Mouse (Mus musculus) induced T-regulatory cell, adult 2 months (primary cell): ENCODE data around the gene Panx2.

Source experiments
- DNase-seq: peaks from one replicate; pipeline ENCODE4 v3.0.0-alpha.2; 2012; ENCODE audit warnings: low read depth

The Panx2 gene

DNA sequence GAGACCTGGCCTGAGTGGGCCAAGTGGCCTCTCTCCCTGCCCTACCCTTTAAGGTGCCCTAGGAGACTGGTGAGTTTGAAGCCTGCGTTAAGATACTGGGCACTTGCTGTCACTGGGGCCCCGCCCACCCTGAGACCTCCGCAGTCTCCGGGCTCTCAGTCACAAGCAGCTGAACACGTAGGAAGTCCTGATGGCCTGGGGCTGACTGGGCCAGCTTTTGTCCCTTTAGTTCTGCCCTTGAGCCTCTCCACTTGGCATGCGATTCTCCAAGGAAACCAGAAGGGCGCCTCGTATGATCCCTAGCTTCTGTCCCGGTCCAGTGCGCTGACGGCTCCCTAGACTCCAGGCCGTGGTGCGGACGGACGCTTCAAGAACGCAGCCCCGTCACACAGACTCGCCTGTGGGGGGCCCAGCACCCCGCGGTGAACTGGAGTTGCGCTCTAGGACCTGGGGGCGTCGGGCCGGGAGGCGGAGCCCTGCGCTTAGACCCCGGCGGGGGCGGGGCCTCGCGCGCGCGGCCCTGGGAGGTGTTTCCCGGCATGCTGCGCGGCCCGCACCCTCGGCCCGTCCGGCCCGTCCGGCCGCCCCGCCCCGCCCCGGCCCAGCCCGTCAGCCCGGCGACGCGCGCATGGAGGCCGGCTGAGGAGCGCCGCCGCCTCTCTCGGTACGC lies 16.1 kb downstream of the Panx2 start:
- DNase-seq = peak; percentile 87

DNA sequence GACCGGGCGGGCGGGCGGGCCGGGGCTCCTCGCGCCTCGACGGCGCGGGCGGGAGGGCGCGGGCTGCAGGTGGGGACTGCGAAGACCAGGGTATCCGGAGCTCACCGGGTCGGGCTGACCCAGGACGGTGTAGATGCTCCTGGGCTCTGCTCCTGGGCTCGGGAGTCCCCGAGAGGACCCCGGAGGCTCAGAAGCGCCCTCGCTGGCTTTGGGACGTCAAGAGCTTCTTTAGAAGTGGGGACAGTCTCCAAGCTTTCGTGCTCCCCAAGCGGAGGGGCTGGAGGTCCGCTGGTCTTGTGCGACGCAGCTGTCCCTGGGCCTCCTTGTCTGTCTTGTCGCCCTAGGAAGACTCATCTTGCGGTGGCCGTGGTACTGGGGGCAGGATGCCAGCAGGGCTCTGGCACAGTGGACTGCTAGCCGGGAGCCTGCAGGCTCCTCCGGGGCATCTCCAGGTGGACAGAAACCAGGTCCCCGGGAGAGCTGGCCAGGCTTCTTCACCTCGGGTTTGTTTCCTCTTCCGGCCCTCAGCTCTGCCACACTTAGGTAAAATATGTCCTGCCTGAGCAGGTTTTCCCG lies 16.7 kb downstream of the Panx2 start:
- DNase-seq = peak; percentile 60

DNA sequence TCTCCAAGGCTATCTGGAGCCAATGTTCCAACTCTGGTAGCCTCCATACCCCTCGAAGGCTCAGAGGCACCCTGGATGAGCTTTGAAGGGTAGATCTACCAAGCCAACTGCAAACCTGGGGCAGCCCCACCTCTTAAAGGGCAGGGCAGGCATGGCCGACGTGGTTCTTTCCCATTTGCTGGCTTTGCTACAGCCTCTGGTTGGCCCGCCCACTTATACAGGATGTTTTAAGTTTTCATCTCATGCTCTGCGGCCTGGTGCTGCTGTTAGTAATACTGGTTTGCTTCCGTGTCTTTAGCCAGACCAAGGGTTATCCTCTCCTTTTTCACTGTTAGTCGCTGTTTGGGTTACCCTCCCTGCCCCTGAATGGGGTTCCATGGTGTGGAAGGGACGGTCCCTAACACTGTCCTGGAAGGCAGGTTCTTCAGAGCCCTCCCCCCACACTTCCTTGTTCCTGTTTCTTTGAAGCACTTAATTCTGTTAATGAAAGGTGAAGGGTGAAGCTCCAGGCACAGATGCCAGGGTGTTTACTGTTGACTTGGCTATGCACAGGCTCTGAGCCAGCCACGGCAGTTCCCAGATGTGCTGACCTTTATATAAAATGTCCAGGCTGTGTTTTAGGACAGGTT lies 18.8 kb downstream of the Panx2 start:
- peak; percentile 93 for DNase-seq

DNA sequence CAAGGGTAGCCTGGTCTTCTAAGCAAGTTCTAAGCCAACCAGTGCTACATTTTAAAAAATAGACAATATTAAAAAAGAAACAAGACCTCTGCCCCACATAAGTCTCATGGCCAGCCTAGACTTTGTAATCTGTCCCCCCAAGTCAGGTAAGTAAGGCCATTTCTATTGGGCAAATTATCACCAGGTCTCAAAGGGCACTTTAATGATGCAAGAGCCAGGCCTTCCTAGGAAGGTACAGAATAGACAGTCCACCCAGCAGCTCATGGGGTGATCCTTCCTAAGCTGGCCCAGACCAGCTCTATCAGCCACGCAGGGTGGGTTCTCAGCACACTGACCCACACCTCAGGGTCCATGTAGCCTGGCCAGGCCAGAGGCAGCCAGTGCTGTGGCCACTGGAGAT lies 24.4 kb downstream of the Panx2 start:
- no peak for DNase-seq

DNA sequence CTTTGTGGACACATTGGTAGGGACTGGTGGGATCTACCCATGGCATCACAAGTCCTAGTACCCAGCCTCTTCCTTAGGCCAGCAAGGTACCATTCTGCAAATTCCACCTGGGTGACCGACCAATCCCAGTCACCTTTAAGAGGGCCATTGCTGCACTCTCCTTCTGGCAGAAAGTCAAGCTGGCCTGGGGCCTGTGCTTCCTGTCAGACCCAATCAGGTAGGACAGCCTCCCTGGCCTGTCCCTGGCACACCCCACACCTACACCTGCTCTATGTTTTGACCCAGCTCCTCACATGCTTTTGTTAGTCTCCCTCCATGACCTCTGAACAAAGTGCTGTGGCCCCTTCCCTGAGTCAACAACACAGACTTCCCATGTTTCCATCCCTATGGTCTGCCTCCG lies 25.3 kb downstream of the Panx2 start:
- DNase-seq = no peak

DNA sequence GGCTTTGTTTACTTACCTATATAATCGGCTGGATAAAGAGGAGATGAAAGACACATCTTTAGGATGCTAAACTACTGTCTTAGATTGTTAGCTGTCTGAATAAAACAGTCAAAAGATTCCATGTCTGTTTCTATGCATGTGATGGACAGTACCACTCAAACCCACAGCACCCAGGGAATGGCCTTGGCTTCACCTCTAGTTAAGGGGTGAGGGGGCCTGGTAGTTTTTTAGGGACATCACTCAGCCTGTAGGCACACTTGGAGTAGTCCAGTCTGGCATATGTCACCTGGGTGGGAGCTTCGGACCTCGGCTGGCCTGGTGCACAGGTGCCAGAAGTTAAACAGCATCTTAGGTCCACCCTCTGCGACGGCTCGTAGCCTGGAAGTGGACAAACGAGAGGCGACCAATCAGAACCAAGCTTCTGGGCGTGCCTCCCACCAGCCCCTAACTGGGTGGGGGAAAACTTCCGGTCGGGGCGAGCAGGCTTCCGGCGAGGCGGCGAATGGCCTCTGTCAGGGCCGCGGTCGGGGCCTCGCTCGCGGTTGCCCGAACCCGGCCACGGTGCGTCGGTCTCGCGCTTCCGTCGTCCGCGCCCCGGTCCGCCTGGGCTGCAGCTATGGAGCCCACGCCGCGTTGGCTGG lies 29.2 kb downstream of the Panx2 start, which contains the start of gene Selenoo:
Gene Selenoo, plus strand, starts transcription at position 478 of the 641 bp plus-strand sequence.
- peak; percentile 88 for DNase-seq

DNA sequence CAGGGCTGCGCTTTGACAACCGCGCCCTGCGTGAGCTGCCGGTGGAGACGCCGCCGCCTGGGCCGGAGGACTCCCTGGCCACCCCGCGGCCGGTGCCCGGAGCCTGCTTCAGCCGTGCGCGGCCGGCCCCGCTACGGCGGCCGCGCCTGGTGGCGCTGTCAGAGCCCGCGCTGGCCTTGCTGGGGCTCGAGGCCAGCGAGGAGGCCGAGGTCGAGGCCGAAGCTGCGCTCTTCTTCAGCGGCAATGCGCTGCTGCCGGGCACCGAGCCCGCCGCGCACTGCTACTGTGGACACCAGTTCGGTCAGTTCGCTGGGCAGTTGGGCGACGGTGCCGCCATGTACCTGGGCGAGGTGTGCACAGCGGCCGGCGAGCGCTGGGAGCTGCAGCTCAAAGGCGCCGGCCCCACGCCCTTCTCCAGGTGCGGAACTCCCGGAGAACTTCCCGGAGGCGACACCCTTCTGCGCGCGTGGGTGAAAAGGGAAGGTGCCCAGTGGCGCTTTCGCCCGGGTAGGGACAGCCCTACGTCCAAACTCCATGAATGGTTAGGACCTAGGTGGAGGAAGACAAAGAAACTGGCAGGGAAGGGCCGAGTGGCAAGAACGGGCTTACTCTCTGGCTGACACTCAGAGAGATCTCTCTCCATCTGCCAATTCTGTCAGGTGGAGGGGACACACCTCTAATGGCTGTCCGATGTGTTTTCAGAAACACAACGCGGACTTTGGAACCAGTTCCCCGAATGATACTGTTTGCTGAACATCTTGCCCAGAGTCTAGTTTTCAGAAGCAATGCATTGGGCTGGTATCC lies 29.9 kb downstream of the Panx2 start:
- DNase-seq = peak; percentile 44

DNA sequence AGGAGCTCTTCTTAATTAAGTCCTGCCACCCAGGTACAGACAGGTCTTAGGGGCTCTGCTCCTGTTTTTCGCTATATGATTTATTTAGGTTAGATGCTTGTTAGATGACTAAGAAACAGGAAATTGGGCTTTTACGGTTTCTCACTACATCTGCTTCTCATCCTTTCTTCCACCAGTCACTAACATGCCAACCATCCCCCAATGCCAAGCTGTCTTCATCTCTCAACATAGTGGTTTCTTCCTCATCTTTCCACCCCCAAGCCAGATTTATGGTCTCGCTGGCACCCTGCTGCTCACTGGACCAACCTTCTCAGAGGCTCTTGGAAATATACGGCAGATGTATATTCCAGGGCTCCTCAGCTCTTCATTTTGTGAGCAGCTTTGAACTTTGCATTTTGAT lies 31.1 kb downstream of the Panx2 start:
- DNase-seq = peak; percentile 40

DNA sequence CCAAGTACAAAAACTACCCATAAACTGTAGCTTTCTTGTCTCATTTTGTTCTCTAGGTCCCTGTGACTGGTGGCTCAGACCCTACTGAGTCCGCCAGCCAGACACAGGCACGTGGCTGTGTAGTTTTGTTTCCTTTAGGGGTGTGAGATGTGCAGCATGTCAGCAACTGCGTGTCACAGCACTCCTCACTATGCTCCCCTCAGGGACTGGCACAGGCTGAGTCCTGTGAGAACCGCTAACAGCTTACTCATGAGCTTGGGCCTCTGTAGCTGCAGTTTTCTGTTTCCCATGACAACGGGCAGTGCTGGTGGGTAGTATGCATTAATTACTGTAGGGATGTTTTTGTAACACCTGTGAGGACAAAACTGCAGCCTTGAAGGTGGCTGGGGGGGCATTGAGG lies 32.6 kb downstream of the Panx2 start:
- DNase-seq = no peak

DNA sequence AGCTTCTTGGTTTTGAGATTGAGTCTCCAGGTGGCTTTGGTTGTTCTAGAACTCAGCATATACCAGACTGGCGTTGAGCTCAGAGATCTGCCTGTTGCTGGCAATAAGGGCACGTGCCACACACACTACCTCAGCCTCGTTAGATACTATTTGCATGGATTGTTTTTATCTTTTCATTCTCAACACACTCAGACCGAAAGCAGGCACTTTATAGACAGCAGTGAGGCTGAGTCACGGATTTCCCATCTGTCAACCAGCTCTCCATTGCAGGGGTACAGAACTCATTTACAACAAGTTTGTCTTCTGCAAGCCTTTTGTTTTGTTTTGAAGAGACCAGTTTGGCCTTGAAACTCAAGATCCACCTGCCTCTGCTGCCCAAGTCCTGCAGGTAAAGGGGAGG lies 37.9 kb downstream of the Panx2 start:
- DNase-seq = no peak

DNA sequence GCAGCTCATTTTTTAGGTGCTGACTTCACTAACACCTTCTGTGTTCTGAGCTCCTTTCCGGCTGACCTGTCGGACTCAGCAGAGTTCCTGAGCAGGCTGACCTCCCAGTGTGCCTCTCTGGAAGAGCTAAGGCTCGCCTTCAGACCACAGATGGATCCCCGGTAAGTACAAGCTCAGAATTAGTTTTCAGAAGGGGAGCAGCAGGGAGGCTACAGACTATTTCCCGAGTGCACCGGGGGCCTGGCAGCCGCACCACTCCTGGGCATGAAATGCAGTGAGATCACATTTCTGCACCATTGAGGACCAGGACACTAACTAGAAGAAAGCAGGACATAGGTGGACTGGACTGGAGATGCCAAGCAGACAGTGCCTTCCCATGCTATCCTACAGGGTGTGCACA lies 39.1 kb downstream of the Panx2 start:
- no peak for DNase-seq

DNA sequence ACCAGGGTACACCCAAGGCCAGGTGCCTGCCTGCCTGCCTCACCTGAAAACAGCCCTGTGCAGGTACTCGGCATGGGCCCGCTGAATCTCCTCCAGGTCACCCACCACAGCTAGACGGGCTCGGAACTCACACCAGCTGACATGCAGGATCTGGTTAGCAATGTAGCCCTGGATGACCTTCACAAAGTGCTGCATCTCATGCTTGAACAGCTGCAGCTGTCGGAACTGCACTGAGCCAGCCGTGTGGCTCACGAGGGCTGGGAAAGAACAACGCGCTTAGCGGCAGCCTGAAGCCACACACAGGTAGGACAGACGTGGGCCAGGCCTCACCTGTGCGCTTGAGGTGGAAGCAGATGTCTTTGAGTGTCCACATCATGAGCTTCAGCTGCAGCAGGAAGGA lies 41.3 kb downstream of the Panx2 start:
- no peak for DNase-seq

DNA sequence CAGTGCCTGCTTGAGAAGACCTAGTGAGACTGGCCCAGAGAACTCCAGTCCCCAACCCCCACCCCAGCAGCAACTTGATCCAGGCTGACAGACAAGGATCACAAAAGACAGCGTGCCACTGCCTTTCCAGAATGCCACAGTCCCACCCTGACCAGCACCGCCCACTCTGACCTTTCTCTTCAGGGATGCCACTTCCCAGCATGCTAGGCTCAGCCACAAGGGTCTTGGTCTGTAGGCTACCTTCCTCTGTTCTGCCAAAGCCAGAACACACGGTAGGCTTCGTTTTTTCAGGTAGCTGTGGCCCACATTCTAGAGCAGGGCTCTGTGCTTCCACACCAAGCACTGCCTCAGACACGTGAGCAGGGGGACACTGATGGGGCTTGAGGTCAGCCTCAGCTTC lies 43.1 kb downstream of the Panx2 start:
- no peak for DNase-seq

DNA sequence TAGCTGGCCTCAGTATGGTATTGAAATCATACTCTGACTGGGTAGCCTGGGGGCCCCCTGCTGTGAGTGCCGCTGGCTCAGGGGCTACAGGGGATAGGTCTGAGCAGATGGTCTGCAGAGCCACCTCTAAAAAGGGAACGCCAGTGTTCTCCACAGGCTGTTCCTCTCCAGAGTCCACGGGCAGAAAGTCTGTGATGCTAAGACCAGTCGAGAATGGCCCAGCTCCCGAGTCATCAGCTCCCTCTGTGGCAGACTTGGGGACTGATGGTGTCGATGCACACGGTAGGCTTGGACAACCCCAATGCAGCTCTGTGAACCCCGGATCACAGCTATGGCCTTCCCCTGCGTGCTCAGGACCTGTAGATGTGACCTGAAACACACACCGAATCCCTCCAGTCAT lies 44.4 kb downstream of the Panx2 start:
- no peak for DNase-seq

DNA sequence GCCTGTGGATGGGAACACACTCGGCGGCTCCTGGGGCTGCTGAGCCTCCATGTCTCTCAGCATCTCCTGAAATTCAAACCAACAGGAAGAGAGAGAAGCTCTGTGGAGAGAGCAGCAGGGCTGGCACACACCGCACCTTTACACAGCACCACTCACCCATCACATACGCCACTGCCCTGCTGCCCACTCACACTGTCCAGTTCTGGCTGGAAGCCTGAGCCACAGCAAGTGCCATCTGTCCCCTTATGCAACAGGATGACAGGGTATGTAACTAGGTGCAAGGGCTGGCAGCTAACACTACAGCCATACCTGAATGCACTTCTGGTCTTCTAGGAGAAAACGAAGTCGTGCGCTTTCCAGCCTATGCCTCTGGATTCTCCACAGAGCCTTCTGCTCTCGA lies 44.9 kb downstream of the Panx2 start:
- DNase-seq = no peak

DNA sequence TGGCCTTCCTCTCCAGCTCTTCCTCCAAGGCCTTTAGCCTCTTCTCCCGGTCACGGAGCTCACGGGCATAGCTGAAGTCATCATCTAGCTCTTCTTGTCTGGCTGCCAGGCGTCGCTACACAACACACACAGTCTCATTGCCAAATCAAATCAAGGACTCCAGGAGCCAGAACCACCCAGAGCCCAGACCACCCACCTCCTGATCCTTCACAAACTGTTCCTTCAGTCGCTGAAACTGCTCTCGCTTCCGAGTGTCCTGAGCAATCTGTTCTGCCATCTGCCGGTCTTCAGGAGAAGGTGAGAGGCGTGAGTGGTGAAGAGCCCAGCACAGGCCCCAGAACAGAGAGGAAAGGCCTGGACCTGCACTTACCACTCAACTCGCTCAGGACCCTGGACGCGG lies 46.5 kb downstream of the Panx2 start:
- no peak for DNase-seq

DNA sequence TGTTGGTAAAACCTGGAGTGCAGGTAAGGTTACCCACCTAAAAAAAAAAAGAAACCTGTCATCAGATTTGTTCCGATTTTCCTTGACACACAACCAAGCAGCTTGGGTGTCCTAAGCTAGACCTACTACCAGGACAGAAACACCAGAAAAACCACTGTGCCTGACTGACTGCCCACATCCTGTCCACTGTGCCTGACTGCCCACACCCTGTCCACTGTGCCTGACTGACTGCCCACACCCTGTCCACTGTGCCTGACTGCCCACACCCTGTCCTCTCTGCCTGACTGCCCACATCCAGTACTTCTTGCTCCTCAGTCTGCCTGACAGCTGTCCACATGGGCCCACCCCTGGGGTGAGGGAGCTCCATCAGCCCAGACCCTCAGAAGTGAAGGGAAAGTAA lies 47.4 kb downstream of the Panx2 start:
- no peak for DNase-seq

DNA sequence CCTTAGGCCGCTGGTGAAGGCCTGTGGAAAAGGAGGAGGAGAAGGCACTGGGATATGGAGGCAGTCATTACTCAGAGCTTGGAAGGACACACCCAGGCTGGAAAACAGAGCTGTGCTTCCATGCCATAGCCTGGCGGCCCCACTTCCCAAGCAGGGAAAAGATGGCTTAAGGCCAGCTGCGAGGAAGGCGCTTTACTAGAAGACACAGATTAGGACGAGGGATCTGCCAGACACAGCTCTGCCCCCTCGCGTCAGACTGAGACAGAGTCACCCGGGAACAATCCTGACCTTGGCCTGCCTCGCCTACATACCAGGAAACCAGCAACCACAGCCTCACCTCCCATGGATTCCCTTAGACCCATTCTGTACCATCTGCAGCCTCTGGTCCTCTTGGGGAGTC lies 50.6 kb downstream of the Panx2 start:
- DNase-seq = no peak

DNA sequence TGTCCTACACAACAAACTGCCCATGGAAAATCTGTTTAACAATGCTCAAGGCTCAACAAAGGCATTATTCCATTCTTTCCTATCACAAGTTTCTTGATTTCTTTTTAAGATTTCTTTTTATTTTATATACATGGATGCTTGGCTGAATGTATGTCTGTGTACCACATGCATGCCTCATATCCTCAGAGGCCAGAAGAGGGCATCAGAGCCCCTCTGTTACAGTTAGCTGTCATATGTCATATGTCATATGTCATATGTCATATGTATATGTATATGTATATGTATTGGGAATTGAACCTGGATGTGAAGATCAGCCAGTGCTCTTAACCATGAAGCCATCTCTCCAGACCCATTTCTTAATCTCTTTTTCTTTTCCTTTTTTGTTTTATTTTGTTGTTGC lies 58.5 kb downstream of the Panx2 start:
- peak; percentile 70 for DNase-seq

DNA sequence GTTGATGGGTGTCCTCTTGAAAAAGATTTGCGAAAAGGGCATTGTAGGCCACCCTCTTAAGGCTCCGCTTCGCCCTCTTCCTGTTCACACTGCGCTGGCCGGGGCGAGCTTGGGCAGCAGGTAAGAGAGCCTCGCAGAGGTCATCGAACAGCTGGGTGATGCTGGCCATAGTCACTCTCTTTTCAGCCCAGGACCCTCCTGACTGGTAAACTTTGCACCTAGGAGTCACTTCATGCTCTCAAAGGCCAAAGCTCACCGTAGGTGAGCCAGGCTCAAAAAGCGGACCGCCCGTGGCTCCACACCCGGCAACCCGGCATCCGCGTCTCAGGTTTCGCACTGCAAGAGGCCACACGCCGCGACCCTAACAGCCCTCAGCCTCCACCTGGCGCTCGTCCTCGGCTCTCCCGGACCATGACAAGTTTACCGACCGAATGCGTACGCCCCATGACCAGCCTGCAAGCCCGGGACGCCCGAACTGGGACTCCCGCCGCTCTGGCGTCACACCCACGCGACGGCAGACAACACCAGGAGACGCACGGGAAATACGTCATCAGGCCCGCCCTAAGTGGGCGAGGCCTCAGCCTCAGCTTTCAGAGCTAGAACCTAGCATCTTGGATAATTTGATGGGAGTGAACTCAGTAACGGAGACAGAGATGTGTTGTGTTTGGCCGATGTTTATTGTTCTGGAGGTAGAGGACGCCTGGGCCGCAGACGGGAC lies 63.3 kb downstream of the Panx2 start, which contains the start of gene Tubgcp6:
Gene Tubgcp6, minus strand, starts transcription at position 464 of the 718 bp plus-strand sequence.
- DNase-seq = peak; percentile 97
